Mouse (Mus musculus) forebrain, postnatal 0 days (tissue): Measurements from ENCODE around the gene Leng1. TPM values are rescaled to one million over a fixed set of nuclear protein-coding genes. Genes with fewer than 3 reads are reported as not detected.
"Not testable (repeated sequence)": the region's sequence is repeated elsewhere in the genome, so short reads cannot be mapped to it uniquely, and the experiment has no call there.

Experiments
- ATAC-seq: fragments of 200-750 bp; cut with Nextera tagmentation; 2 replicates; pipeline ENCODE4 v1.8.0; 2017; ENCODE audit warnings: mild to moderate bottlenecking, moderate library complexity
- DNase-seq: peaks from one replicate; pipeline ENCODE4 v3.0.0-alpha.2; 2015
- H3K27ac ChIP-seq: fragments of 300-500 bp; sonication (generic); 2 replicates; pipeline ENCODE4 v1.5.1; 2014; ENCODE audit warnings: low read depth, mild to moderate bottlenecking, antibody characterized with exemption, low read length, moderate library complexity, mixed read lengths
- H3K27me3 ChIP-seq: fragments of 300-500 bp; sonication (generic); 2 replicates; pipeline ENCODE4 v1.6.1; 2014; ENCODE audit warnings: mild to moderate bottlenecking, low read length, mixed read lengths; ENCODE audit not compliant: insufficient read depth
- H3K36me3 ChIP-seq: fragments of 300-500 bp; sonication (generic); 2 replicates; pipeline ENCODE4 v1.6.1; 2014; ENCODE audit warnings: mild to moderate bottlenecking, moderate library complexity; ENCODE audit not compliant: insufficient read depth
- H3K4me1 ChIP-seq: fragments of 300-500 bp; sonication (generic); 2 replicates; pipeline ENCODE4 v1.6.1; 2014; ENCODE audit warnings: antibody characterized with exemption; ENCODE audit not compliant: insufficient read depth
- H3K4me2 ChIP-seq: fragments of 300-500 bp; sonication (generic); 2 replicates; pipeline ENCODE4 v1.6.1; 2014; ENCODE audit warnings: low read depth, mild to moderate bottlenecking, moderate library complexity
- H3K4me3 ChIP-seq: fragments of 300-500 bp; sonication (generic); 2 replicates; pipeline ENCODE4 v1.5.1; 2014; ENCODE audit warnings: low read depth, low read length, mixed read lengths
- H3K9ac ChIP-seq: fragments of 300-500 bp; sonication (generic); 2 replicates; pipeline ENCODE4 v1.6.1; 2014; ENCODE audit warnings: mild to moderate bottlenecking
- H3K9me3 ChIP-seq: fragments of 300-500 bp; sonication (generic); 2 replicates; pipeline ENCODE4 v1.6.1; 2016; ENCODE audit warnings: low read length
- CTCF ChIP-seq: sonication (generic); IDR thresholded peaks from 2 replicates; pipeline ENCODE4 v1.5.1; 2016; ENCODE audit warnings: antibody characterized with exemption, control low read depth, low read depth
- WGBS: fragments of 180-500 bp; shearing (Covaris S2); extraction: QIAGEN DNeasy Blood & Tissue Kit; methylation state at CpG from one replicate; pipeline ENCODE4 v1.1.7; 2014; 5-methylcytosine and 5-hydroxymethylcytosine counted together
- polyA plus RNA-seq: library from polyadenylated mRNA; unstranded; fragments of >200 nt; fragmentation: Nextera tagmentation; extraction: Ambion mirVana; gene quantifications from 2 replicates; pipeline ENCODE4 v1.2.1, GENCODE M21; 2015
- total RNA-seq: library from RNA; depleted of rRNA; stranded (reverse); fragments of >200 nt; gene quantifications from 2 replicates; pipeline ENCODE4 v1.2.3, GENCODE M21; 2014; rRNA removed

Gene Leng1
- total RNA-seq (5.2 and 6.6 TPM in 2 replicates), polyA plus RNA-seq (10.3 and 10.4 TPM in 2 replicates)

GRCm38 (mm10) chr7:3665215-3666114 is at the start of gene Leng1:
Gene Leng1 (minus strand): TSS chr7:3665840.
- no peak for TF ChIP-seq CTCF
- peak within 1 kb of the TSS; percentile 56 for H3K9ac ChIP-seq
- DNase-seq (peak; percentile 98), ATAC-seq (peak; percentile 99)
- no peaks in the 10 kb centered on the region for H3K9me3 ChIP-seq
- peak within 1 kb of the TSS; percentile 83 for H3K4me2 ChIP-seq
- peaks cover 8% of the 10 kb centered on the region; the same call in 1 of the 2 replicates for H3K4me1 ChIP-seq
- H3K36me3 ChIP-seq: peaks cover 24% of the 10 kb centered on the region
- peak within 1 kb of the TSS; percentile 80 for H3K27ac ChIP-seq
- H3K27me3 ChIP-seq: no peaks in the 10 kb centered on the region
- H3K4me3 ChIP-seq: peak within 1 kb of the TSS; percentile 61
- 5% methylated on average over 45 of the region's 45 CpGs for whole genome bisulfite sequencing

GRCm38 (mm10) chr7:3715249-3715648 is 49.6 kb upstream of the Leng1 start:
- WGBS: 70% methylated on average over 1 of the region's 1 CpGs
- Histone ChIP-seq H3K4me1 (no peaks in the 10 kb centered on the region), H3K27ac (no peak overlapping the region), H3K36me3 (no peaks in the 10 kb centered on the region), H3K9me3 (no peaks in the 10 kb centered on the region), H3K4me3 (no peak overlapping the region), H3K9ac (no peak overlapping the region), H3K4me2 (no peak overlapping the region), H3K27me3 (no peaks in the 10 kb centered on the region)
- no peak for DNase-seq
- TF ChIP-seq CTCF: no peak
- ATAC-seq: no peak

GRCm38 (mm10) chr7:3712264-3712942 is 46.8 kb upstream of the Leng1 start:
- H3K9ac ChIP-seq: no peak overlapping the region
- H3K4me1 ChIP-seq: no peaks in the 10 kb centered on the region
- no peaks in the 10 kb centered on the region for H3K9me3 ChIP-seq
- no peak overlapping the region for H3K4me3 ChIP-seq
- no peak overlapping the region for H3K27ac ChIP-seq
- H3K4me2 ChIP-seq: no peak overlapping the region
- no peak for TF ChIP-seq CTCF
- DNase-seq: no peak
- ATAC-seq: no peak
- H3K36me3 ChIP-seq: peaks cover 3% of the 10 kb centered on the region; the same call in 1 of the 2 replicates
- no peaks in the 10 kb centered on the region for H3K27me3 ChIP-seq
- WGBS: 46% methylated on average over 5 of the region's 5 CpGs

GRCm38 (mm10) chr7:3709000-3709399 is 43.4 kb upstream of the Leng1 start:
- no peaks in the 10 kb centered on the region for H3K27me3 ChIP-seq

GRCm38 (mm10) chr7:3708447-3708980 is 42.9 kb upstream of the Leng1 start:
- not testable (repeated sequence) for ATAC-seq, H3K9ac ChIP-seq, H3K4me2 ChIP-seq, DNase-seq, H3K9me3 ChIP-seq, H3K27ac ChIP-seq, H3K27me3 ChIP-seq, H3K4me3 ChIP-seq
- peaks cover 14% of the 10 kb centered on the region for H3K4me1 ChIP-seq
- WGBS: 42% methylated on average over 5 of the region's 5 CpGs
- H3K36me3 ChIP-seq: peaks cover 17% of the 10 kb centered on the region
- peak; percentile 7; the same call in 1 of the 2 replicates for TF ChIP-seq CTCF

More at GRCm38 (mm10) chr7:3709000-3709399, 43.4 kb upstream of the Leng1 start:
- ATAC-seq (no peak), DNase-seq (no peak)
- Histone ChIP-seq H3K4me3 (no peak overlapping the region), H3K4me2 (no peak overlapping the region), H3K36me3 (peaks cover 17% of the 10 kb centered on the region), H3K27ac (no peak overlapping the region), H3K4me1 (peaks cover 13% of the 10 kb centered on the region), H3K9ac (no peak overlapping the region), H3K9me3 (no peaks in the 10 kb centered on the region)
- TF ChIP-seq CTCF: no peak
- WGBS: 64% methylated on average over 1 of the region's 1 CpGs

- no peak overlapping the region for H3K4me2 ChIP-seq
- H3K27ac ChIP-seq: no peak overlapping the region
- peaks cover 17% of the 10 kb centered on the region for H3K36me3 ChIP-seq
- DNase-seq (no peak), ATAC-seq (no peak)
- no peak overlapping the region for H3K4me3 ChIP-seq
- 27% methylated on average over 7 of the region's 7 CpGs for WGBS
- no peaks in the 10 kb centered on the region for H3K9me3 ChIP-seq
- H3K4me1 ChIP-seq: peaks cover 16% of the 10 kb centered on the region
- no peak overlapping the region for H3K9ac ChIP-seq
- H3K27me3 ChIP-seq: no peaks in the 10 kb centered on the region
- no peak for TF ChIP-seq CTCF
Measured at GRCm38 (mm10) chr7:3707568-3708413, 42.2 kb upstream of the Leng1 start.
